Mouse (Mus musculus) lung, postnatal 4 days (tissue): ENCODE measurements at regions not wholly inside any gene's neighbourhood (a gene's known extent, or its start where the extent isn't known, plus 50 kb on each side); places are given as distances from the start of the nearest gene placed in this dataset.

Source experiments
- DNase-seq, 2 experiments: peaks; one replicate each; pipeline ENCODE4 v3.0.0; 2021

- DNase-seq = no peak
Measured at GRCm38 (mm10) chr3:157842872-157843271, 82.0 kb downstream of the Cth start.

- no peak for DNase-seq
Measured at GRCm38 (mm10) chr3:157841164-157841719, 83.6 kb downstream of the Cth start.

- DNase-seq = no peak
Measured at GRCm38 (mm10) chr3:157804307-157804706, 120.6 kb downstream of the Cth start.

GRCm38 (mm10) chr3:157803356-157803755 lies 121.5 kb downstream of the Cth start:
- no peak for DNase-seq

GRCm38 (mm10) chr3:157787559-157788256 lies 137.2 kb downstream of the Cth start:
- no peak for DNase-seq

GRCm38 (mm10) chr3:157781071-157781470 lies 143.8 kb downstream of the Cth start:
- DNase-seq = no peak

- DNase-seq = no peak
Measured at GRCm38 (mm10) chr3:157777779-157778178, 147.1 kb downstream of the Cth start.

- DNase-seq = no peak
Measured at GRCm38 (mm10) chr3:157763487-157764199, 161.2 kb downstream of the Cth start.

GRCm38 (mm10) chr3:157759856-157760255 lies 165.0 kb downstream of the Cth start:
- DNase-seq = no peak

GRCm38 (mm10) chr3:157754826-157755225 lies 170.1 kb downstream of the Cth start:
- DNase-seq = no peak

- DNase-seq = no peak
Measured at GRCm38 (mm10) chr3:157750266-157750665, 174.6 kb downstream of the Cth start.

- no peak for DNase-seq
Measured at GRCm38 (mm10) chr3:157748395-157749037, 176.4 kb downstream of the Cth start.

GRCm38 (mm10) chr3:157743000-157743399 lies 176.3 kb downstream of the Ptger3 start:
- DNase-seq = no peak

GRCm38 (mm10) chr3:157739628-157740294 lies 173.1 kb downstream of the Ptger3 start:
- DNase-seq = no peak

GRCm38 (mm10) chr3:157732136-157732940 lies 165.6 kb downstream of the Ptger3 start:
- no peak for DNase-seq

- no peak for DNase-seq
Measured at GRCm38 (mm10) chr3:157729711-157730367, 163.1 kb downstream of the Ptger3 start.

- no peak for DNase-seq
Measured at GRCm38 (mm10) chr3:157724542-157724941, 157.8 kb downstream of the Ptger3 start.

GRCm38 (mm10) chr3:157723184-157723583 lies 156.5 kb downstream of the Ptger3 start:
- no peak for DNase-seq

- DNase-seq = peak; percentile 39 to 71
Measured at GRCm38 (mm10) chr3:157717313-157717921, 150.7 kb downstream of the Ptger3 start.

GRCm38 (mm10) chr3:157714023-157714422 lies 147.3 kb downstream of the Ptger3 start:
- DNase-seq = peak in 1 of 2 experiments; percentile 22

GRCm38 (mm10) chr3:157710790-157711381 lies 144.2 kb downstream of the Ptger3 start:
- no peak for DNase-seq
